Mouse (Mus musculus): Measurements from ENCODE around the gene Ccr1. TPM values are rescaled to one million over a fixed set of nuclear protein-coding genes. Genes with fewer than 3 reads are reported as not detected.

Ccr1 gene
- polyA plus RNA-seq, 2 experiments, result 1.4 to 2.0 TPM

- H3K4me3 ChIP-seq (ENCODE audit: insufficient read depth in 1 of 2, low read depth in 2 of 2, low read length in 2 of 2), result no peak overlapping the region
- peaks cover 0 to 18% of the 10 kb centered on the region in 2 experiments; a peak in 3 of 4 replicates for H3K4me1 ChIP-seq (replicated peaks; ENCODE audit: control insufficient read depth in 2 of 2, insufficient read depth in 2 of 2, low read length in 1 of 2)
- WGBS (ENCODE audit: insufficient replicate concordance), result 58% methylated on average over 2 of the region's 2 CpGs
- H3K9ac ChIP-seq (replicated peaks), result no peak overlapping the region
- H3K27me3 ChIP-seq (ENCODE audit: control insufficient read depth, insufficient read depth, low read length), result no peaks in the 10 kb centered on the region
- H3K9me3 ChIP-seq (ENCODE audit: control insufficient read depth, low read length), result no peaks in the 10 kb centered on the region
- no peak overlapping the region for H3K4me2 ChIP-seq (ENCODE audit: low read depth)
- DNase-seq (ENCODE audit: low read depth in 3 of 3, low spot score in 3 of 3), result no peak
- H3K36me3 ChIP-seq (replicated peaks; ENCODE audit: control insufficient read depth, insufficient read depth, low read depth), result no peaks in the 10 kb centered on the region
- ATAC-seq (ENCODE audit: insufficient read depth), result no peak
- TF ChIP-seq EP300 (IDR thresholded peaks at IDR 0.05; ENCODE audit: low read depth) (no peak), CTCF (IDR thresholded peaks at IDR 0.05; ENCODE audit: low read depth) (no peak)
- H3K27ac ChIP-seq, result no peak overlapping the region
These were observed 30.5 kb downstream of the Ccr1 start for GRCm38 (mm10) chr9:123937989-123938388.

GRCm38 (mm10) chr9:123936604-123937280, 31.8 kb downstream of the Ccr1 start:
- no peak for ATAC-seq (ENCODE audit: insufficient read depth)
- no peak overlapping the region for H3K9ac ChIP-seq (replicated peaks)
- H3K4me3 ChIP-seq (ENCODE audit: insufficient read depth in 1 of 2, low read depth in 2 of 2, low read length in 2 of 2), result no peak overlapping the region
- H3K4me2 ChIP-seq (ENCODE audit: low read depth), result no peak overlapping the region
- H3K27ac ChIP-seq, result no peak overlapping the region
- no peaks in the 10 kb centered on the region for H3K9me3 ChIP-seq (ENCODE audit: control insufficient read depth, low read length)
- WGBS (ENCODE audit: insufficient replicate concordance), result 67% methylated on average over 9 of the region's 9 CpGs
- peak in 2 of 3 experiments; percentile 20 to 30 for DNase-seq (ENCODE audit: low read depth in 3 of 3, low spot score in 3 of 3)
- H3K4me1 ChIP-seq (replicated peaks; ENCODE audit: control insufficient read depth in 2 of 2, insufficient read depth in 2 of 2, low read length in 1 of 2), result peaks cover 5 to 24% of the 10 kb centered on the region in 2 experiments
- H3K27me3 ChIP-seq (ENCODE audit: control insufficient read depth, insufficient read depth, low read length), result no peaks in the 10 kb centered on the region
- no peaks in the 10 kb centered on the region for H3K36me3 ChIP-seq (replicated peaks; ENCODE audit: control insufficient read depth, insufficient read depth, low read depth)
- TF ChIP-seq EP300 (IDR thresholded peaks at IDR 0.05; ENCODE audit: low read depth), result no peak
- TF ChIP-seq CTCF (IDR thresholded peaks at IDR 0.05; ENCODE audit: low read depth), result no peak

- 80% methylated on average over 5 of the region's 5 CpGs for WGBS (ENCODE audit: insufficient replicate concordance)
- H3K4me3 ChIP-seq (ENCODE audit: insufficient read depth in 1 of 2, low read depth in 2 of 2, low read length in 2 of 2), result no peak overlapping the region
- H3K9ac ChIP-seq (replicated peaks), result no peak overlapping the region
- ATAC-seq (ENCODE audit: insufficient read depth) (no peak), DNase-seq (ENCODE audit: low read depth in 3 of 3, low spot score in 3 of 3) (no peak)
- no peak overlapping the region for H3K4me2 ChIP-seq (ENCODE audit: low read depth)
- no peaks in the 10 kb centered on the region for H3K9me3 ChIP-seq (ENCODE audit: control insufficient read depth, low read length)
- H3K27ac ChIP-seq, result no peak overlapping the region
- H3K36me3 ChIP-seq (replicated peaks; ENCODE audit: control insufficient read depth, insufficient read depth, low read depth), result no peaks in the 10 kb centered on the region
- TF ChIP-seq EP300 (IDR thresholded peaks at IDR 0.05; ENCODE audit: low read depth) (no peak), CTCF (IDR thresholded peaks at IDR 0.05; ENCODE audit: low read depth) (no peak)
- no peaks in the 10 kb centered on the region for H3K27me3 ChIP-seq (ENCODE audit: control insufficient read depth, insufficient read depth, low read length)
- peaks cover 12 to 22% of the 10 kb centered on the region in 2 experiments for H3K4me1 ChIP-seq (replicated peaks; ENCODE audit: control insufficient read depth in 2 of 2, insufficient read depth in 2 of 2, low read length in 1 of 2)
These were observed 32.7 kb downstream of the Ccr1 start for GRCm38 (mm10) chr9:123935776-123936175.

GRCm38 (mm10) chr9:123935346-123935745, 33.1 kb downstream of the Ccr1 start:
- H3K36me3 ChIP-seq (replicated peaks; ENCODE audit: control insufficient read depth, insufficient read depth, low read depth), result no peaks in the 10 kb centered on the region
- H3K4me3 ChIP-seq (ENCODE audit: insufficient read depth in 1 of 2, low read depth in 2 of 2, low read length in 2 of 2), result no peak overlapping the region
- H3K9me3 ChIP-seq (ENCODE audit: control insufficient read depth, low read length), result no peaks in the 10 kb centered on the region
- DNase-seq (ENCODE audit: low read depth in 3 of 3, low spot score in 3 of 3) (peak in 2 of 3 experiments; percentile 19 to 23), ATAC-seq (ENCODE audit: insufficient read depth) (no peak)
- H3K27me3 ChIP-seq (ENCODE audit: control insufficient read depth, insufficient read depth, low read length), result no peaks in the 10 kb centered on the region
- TF ChIP-seq CTCF (IDR thresholded peaks at IDR 0.05; ENCODE audit: low read depth) (no peak), EP300 (IDR thresholded peaks at IDR 0.05; ENCODE audit: low read depth) (no peak)
- H3K4me2 ChIP-seq (ENCODE audit: low read depth), result no peak overlapping the region
- peaks cover 17 to 23% of the 10 kb centered on the region in 2 experiments for H3K4me1 ChIP-seq (replicated peaks; ENCODE audit: control insufficient read depth in 2 of 2, insufficient read depth in 2 of 2, low read length in 1 of 2)
- H3K27ac ChIP-seq, result no peak overlapping the region
- H3K9ac ChIP-seq (replicated peaks), result no peak overlapping the region
- WGBS (ENCODE audit: insufficient replicate concordance), result 74% methylated on average over 6 of the region's 6 CpGs

GRCm38 (mm10) chr9:123933716-123934445, 34.6 kb downstream of the Ccr1 start:
- no peak for ATAC-seq (ENCODE audit: insufficient read depth)

More at GRCm38 (mm10) chr9:123933716-123934445, 34.6 kb downstream of the Ccr1 start:
- DNase-seq (ENCODE audit: low read depth in 3 of 3, low spot score in 3 of 3), result peak in 2 of 3 experiments; percentile 12 to 24
- Histone ChIP-seq H3K27ac (no peak overlapping the region), H3K27me3 (ENCODE audit: control insufficient read depth, insufficient read depth, low read length) (no peaks in the 10 kb centered on the region), H3K36me3 (replicated peaks; ENCODE audit: control insufficient read depth, insufficient read depth, low read depth) (no peaks in the 10 kb centered on the region), H3K4me3 (ENCODE audit: insufficient read depth in 1 of 2, low read depth in 2 of 2, low read length in 2 of 2) (no peak overlapping the region), H3K4me1 (replicated peaks; ENCODE audit: control insufficient read depth in 2 of 2, insufficient read depth in 2 of 2, low read length in 1 of 2) (peaks cover 23 to 33% of the 10 kb centered on the region in 2 experiments), H3K4me2 (ENCODE audit: low read depth) (no peak overlapping the region), H3K9me3 (ENCODE audit: control insufficient read depth, low read length) (no peaks in the 10 kb centered on the region), H3K9ac (replicated peaks) (no peak overlapping the region)
- TF ChIP-seq EP300 (IDR thresholded peaks at IDR 0.05; ENCODE audit: low read depth), result no peak
- WGBS (ENCODE audit: insufficient replicate concordance), result 82% methylated on average over 5 of the region's 5 CpGs

All from liver, embryonic 14.5 days (tissue).